Mouse (Mus musculus) mouse embryonic stem cell (cell line): ENCODE results near the gene Syt2.

Source experiments
- in situ Hi-C, 2 experiments: fragments of 300-500 bp; cut with MboI; formaldehyde crosslinking; loops; 1 replicate in 1 of 2; 3 replicates in 1 of 2; pipeline ENCODE4 v1.14.3; 2019 to 2020; ENCODE audit warnings: low sequenced_read_pairs in 2 of 2, low pct_unique_long_range_greater_than_20kb in 1 of 2, mixed read lengths in 1 of 2; ENCODE audit not compliant: unreplicated experiment in 1 of 2

The Syt2 gene

DNA sequence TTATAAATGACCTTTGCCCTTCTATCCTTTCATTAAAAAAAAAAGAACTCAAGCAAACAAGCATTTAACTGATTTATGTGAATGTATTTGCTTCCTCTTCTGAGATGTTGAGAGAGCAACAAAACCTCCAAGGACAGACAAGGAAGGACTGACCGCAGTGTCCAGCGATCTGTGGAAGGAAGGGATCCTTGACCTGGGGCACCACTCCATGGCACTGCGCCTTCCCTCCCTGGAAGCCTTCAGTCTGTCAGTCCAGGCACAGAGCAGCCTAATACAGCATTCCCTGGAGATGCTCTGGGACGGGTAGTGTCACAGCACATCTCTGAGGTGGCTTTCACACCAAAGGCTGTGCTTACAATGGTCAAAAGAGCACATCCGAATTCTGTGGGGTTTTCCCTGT lies 136.3 kb downstream of the Syt2 start:
- in situ Hi-C loops: no loop called here

DNA sequence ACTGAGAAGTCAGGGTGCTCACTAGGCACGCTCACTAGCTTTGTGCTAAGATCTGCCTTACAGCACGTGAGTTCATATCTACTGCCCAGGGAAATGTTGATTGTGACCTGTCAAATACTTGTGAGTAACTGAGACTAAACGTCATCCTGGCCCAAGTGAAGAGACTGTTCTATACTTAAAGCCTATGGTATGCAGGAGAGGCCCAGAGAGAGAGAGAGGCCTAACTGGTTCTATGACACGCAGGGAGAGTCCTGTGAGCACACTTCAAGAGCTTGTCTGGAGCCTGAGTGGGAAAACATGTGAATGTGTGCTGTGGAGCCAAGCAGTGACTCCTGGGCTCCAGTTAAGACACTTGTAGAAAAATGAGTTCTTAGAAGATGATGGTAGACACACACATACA lies 137.5 kb downstream of the Syt2 start:
- in situ Hi-C loops: no loop called here

DNA sequence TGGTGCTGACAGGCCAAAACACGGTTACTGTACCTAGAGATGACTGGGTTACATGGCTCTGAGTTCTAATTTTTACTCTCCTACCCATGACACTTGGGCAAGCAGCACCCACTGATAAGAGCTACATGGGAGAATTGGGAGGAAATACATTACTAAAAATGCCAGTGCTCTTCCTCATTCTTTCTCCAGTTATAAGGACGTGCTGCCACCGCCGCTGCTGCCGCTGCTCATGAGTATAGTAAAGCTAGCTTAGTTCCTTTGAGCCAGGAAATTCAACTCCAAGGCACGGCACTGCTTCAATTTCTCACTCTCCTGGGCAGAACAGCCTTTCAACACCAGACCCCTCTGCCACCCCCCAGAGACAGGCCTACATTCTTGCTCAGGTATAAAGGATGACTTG lies 138.0 kb downstream of the Syt2 start:
- in situ Hi-C loops: no loop called here

DNA sequence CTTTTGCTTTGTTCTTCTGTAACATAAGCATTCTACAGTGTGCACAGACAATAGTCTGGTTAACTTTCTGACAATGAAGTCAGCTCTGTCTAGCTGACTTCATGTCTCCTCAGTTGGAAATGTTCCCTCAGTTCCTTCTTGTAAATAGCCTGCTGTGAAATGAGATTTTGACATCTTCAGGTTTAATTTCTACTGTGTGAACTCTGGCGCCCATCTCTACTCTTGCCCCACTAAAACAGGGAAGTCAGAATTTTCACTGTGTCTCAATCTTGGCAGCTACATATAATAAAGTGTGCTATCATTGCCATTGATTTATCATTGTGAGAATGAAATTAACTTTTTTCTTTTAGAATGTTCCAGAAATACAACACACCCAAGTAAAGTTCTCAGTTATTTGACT lies 138.4 kb downstream of the Syt2 start:
- in situ Hi-C loops: no loop called here

DNA sequence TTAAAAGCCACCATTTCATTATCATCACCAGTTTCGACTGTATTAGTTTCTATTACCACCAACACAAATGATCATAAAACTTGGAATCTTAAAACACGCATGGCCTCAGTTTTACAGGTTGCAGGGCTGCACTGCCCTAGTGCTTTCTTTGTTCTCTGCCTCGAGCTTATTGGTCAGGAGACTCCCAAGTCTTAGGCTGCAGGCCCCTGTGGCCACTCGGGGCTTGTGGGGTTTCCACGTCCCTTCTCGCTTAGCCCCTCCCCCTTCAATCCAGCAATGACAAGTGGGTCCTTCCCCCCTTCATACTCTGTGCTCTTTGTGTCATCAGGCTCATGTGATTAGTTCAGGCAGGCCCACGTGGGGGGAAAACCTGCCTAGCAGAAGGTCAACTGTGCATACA lies 141.6 kb downstream of the Syt2 start:
- in situ Hi-C loops: no loop called here

DNA sequence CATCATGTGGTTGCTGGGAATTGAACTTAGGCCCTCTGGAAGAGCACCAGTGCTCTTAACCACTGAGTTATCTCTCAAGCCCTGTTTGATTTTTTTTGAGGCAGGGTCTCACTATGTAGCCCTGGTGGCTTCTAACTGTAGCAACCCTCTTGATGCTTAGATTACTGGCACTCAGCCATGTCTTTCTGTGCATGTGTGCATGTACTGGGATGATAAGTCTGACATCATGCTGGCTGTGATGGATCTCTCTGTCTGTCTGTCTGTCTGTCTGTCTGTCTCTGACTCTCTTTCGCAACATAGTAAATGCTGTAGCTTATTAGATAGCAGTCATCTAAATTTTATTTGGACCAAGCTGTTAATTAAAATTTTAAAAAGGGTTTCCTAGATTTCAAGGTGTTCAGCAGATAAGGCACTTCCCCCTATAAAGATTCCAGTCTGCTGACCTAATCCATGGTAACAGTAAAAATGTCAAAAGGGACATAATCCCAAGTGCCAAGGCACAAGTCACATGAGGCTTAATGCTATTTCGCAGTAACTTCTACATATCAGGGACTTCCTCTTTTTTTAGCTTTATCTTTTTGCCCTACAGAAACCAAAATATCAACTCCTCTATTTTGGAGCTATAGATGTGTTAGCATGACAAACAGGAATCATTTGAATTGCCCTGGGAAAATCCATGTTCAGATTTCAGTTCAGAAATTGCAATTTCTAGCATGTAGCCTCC lies 144.4 kb downstream of the Syt2 start:
- in situ Hi-C loops: no loop called here

- in situ Hi-C loops: no loop called here
Measured at GRCm38 (mm10) chr1:134791456-134791855, 145.0 kb downstream of the Syt2 start.

DNA sequence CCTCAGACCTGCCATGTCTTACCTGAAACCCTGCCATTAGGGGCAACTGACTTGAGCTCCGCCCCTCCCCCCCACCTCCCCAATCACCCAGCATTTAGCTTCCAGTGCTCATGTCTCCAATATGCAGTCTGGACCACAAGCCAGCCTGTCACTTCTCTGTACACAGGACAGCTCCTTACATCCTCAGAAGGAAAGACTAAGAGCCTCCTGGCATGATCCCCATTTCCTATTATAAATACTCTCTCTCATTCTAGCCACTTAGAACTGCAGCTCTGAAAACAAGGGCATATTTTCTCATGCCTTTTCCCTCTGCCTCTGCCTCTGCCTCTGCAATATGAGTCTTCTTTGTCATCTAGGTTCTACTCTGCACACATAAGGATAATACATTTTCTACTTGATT lies 149.6 kb downstream of the Syt2 start:
- in situ Hi-C loops: no loop called here

DNA sequence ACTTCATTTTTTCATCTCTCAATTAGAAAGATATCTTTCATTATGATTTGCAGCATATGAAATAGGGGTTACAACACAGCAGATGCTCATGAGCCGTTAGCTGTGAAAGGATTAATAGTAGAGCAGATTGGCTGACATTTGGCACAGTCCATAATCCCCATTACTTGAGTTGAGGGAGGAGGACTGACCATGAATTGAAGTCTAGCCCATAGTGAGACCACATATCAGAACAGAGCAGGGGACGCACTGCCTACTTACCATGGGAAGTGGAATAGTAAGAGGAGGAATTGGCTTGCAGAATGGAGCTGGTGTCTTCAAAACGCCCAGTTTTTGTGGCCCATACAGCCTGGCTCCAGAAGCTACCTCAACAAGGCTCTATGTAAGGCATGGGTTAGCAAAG lies 150.1 kb downstream of the Syt2 start:
- in situ Hi-C loops: no loop called here

GRCm38 (mm10) chr1:134801758-134802157 lies 155.3 kb downstream of the Syt2 start:
- in situ Hi-C loops: no loop called here

- in situ Hi-C loops: no loop called here
Measured at GRCm38 (mm10) chr1:134803286-134804117, 157.0 kb downstream of the Syt2 start.

DNA sequence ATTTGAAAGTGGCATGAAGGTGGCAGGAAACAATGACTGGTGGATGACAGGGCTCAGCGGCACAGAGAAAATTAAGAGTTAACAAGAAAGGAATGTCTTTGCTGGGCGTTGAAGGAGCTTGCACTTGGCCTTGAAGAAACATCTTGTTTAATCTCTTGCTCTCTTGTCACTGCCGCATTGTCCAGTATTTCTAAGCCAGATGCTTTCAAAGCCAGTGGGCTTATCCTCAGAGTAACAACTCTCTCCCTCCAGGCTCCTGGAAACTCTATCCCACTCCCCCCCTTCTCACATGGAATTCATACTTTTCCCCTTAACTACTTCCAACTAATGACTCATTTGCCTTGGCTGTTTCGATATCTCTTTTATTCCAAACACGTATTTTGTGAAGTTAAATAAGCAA lies 157.9 kb downstream of the Syt2 start:
- in situ Hi-C loops: no loop called here

- in situ Hi-C loops: no loop called here
Measured at GRCm38 (mm10) chr1:134805471-134805870, 159.0 kb downstream of the Syt2 start.
